Mouse (Mus musculus) ES-Bruce4 (cell line): ENCODE data around the gene Soat1.

Source experiments
- CTCF ChIP-seq: IDR thresholded peaks from one replicate; pipeline ENCODE4 v1.8.1; 2011; ENCODE audit warnings: low read depth, low read length
- EP300 ChIP-seq: IDR thresholded peaks from 2 replicates; pipeline ENCODE4 v1.6.1; 2011; ENCODE audit warnings: low read depth, low read length; ENCODE audit not compliant: insufficient read depth

DNA sequence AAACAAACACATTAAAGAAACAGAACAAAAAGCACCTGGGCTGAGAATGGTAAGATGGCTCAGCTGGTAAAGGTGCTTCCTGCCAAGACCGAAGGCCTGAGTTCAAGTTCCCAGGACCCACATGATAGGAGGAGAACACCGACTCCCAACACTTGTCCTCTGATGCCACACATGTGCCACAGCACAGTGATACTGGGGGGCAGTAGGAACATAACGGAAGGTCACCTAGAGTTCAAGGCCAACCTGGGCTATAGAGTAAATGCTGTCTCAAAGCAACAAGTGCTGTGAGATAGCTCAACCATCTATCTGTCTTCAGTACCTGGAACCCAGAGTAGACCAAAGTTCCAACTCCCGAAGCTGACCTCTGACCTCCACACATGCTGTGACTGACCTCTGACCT, 13.9 kb downstream of the Soat1 start:
- no peak for TF ChIP-seq CTCF
- TF ChIP-seq EP300 = no peak
